Mouse (Mus musculus): Measurements from ENCODE around the gene Tdo2. TPM values are rescaled to one million over a fixed set of nuclear protein-coding genes. Genes with fewer than 3 reads are reported as not detected.

Gene Tdo2
- polyA plus RNA-seq, 1 experiment from 2014 or later: 3.0 TPM

GRCm38 (mm10) chr3:81917354-81917935, 58.6 kb downstream of the Tdo2 start:
- Histone ChIP-seq H3K9me3 (no peaks in the 10 kb centered on the region), H3K4me3 (no peak overlapping the region), H3K27ac (no peak overlapping the region), H3K4me1 (no peaks in the 10 kb centered on the region), H3K9ac (no peak overlapping the region), H3K4me2 (no peak overlapping the region), H3K27me3 (no peaks in the 10 kb centered on the region), H3K36me3 (no peaks in the 10 kb centered on the region)
- ATAC-seq (ENCODE audit: borderline replicate concordance, extremely low read depth, low FRiP score, low TSS enrichment): no peak
- WGBS: 84% methylated on average over 3 of the region's 3 CpGs

GRCm38 (mm10) chr3:81916030-81916686, 59.8 kb downstream of the Tdo2 start:
- WGBS: 56% methylated on average over 5 of the region's 5 CpGs
- H3K4me1 ChIP-seq: no peaks in the 10 kb centered on the region
- H3K36me3 ChIP-seq: no peaks in the 10 kb centered on the region
- H3K4me3 ChIP-seq: no peak overlapping the region
- no peaks in the 10 kb centered on the region for H3K27me3 ChIP-seq
- no peaks in the 10 kb centered on the region for H3K9me3 ChIP-seq
- H3K9ac ChIP-seq: no peak overlapping the region
- ATAC-seq (ENCODE audit: borderline replicate concordance, extremely low read depth, low FRiP score, low TSS enrichment): no peak
- no peak overlapping the region for H3K27ac ChIP-seq
- H3K4me2 ChIP-seq: no peak overlapping the region

- 69% methylated on average over 6 of the region's 6 CpGs for WGBS
- H3K4me2 ChIP-seq: no peak overlapping the region
- ATAC-seq (ENCODE audit: borderline replicate concordance, extremely low read depth, low FRiP score, low TSS enrichment): no peak
- H3K4me3 ChIP-seq: no peak overlapping the region
- H3K4me1 ChIP-seq: no peaks in the 10 kb centered on the region
- no peaks in the 10 kb centered on the region for H3K36me3 ChIP-seq
- no peaks in the 10 kb centered on the region for H3K9me3 ChIP-seq
- no peak overlapping the region for H3K27ac ChIP-seq
- H3K27me3 ChIP-seq: no peaks in the 10 kb centered on the region
- no peak overlapping the region for H3K9ac ChIP-seq
Measured at GRCm38 (mm10) chr3:81910286-81911036, 65.5 kb downstream of the Tdo2 start.

Other genes with a start within 250 kb of the Tdo2 start
- 19.4 and 22.9 TPM in 2 replicates for gene Ctso, start 43.6 kb downstream of the Tdo2 start, polyA plus RNA-seq (2015; fragmentation: Nextera tagmentation; extraction: Ambion mirVana)
- gene Asic5, start 6.1 kb upstream of the Tdo2 start, polyA plus RNA-seq (2015; fragmentation: Nextera tagmentation; extraction: Ambion mirVana): not detected in 2 replicates
- 76.5 and 79.2 TPM in 2 replicates for gene Gucy1b1, start 98.5 kb upstream of the Tdo2 start, polyA plus RNA-seq (2015; fragmentation: Nextera tagmentation; extraction: Ambion mirVana)
- gene Gucy1a1, start 169.6 kb upstream of the Tdo2 start, polyA plus RNA-seq (2015; fragmentation: Nextera tagmentation; extraction: Ambion mirVana): 93.8 and 98.8 TPM in 2 replicates